Mouse (Mus musculus): ENCODE measurements around the gene Fblim1.
"Not testable (repeated sequence)": the region's sequence is repeated elsewhere in the genome, so short reads cannot be mapped to it uniquely, and the experiment has no call there.

Gene Fblim1

GRCm38 (mm10) chr4:141564660-141565059, 41.2 kb downstream of the Fblim1 start:
- no peak for DNase-seq

GRCm38 (mm10) chr4:141564209-141564608, 41.7 kb downstream of the Fblim1 start:
- no peak for DNase-seq

- no peak for DNase-seq
These were observed 43.6 kb downstream of the Fblim1 start for GRCm38 (mm10) chr4:141562281-141562680.

GRCm38 (mm10) chr4:141561331-141561919, 44.5 kb downstream of the Fblim1 start:
- DNase-seq: not testable (repeated sequence)

- DNase-seq: peak; percentile 68
These were observed 46.0 kb downstream of the Fblim1 start for GRCm38 (mm10) chr4:141559898-141560263.

GRCm38 (mm10) chr4:141559131-141559897, 46.6 kb downstream of the Fblim1 start:
- DNase-seq: peak; percentile 57

- peak; percentile 14 for DNase-seq
These were observed 47.2 kb downstream of the Fblim1 start for GRCm38 (mm10) chr4:141558658-141559057.

- not testable (repeated sequence) for DNase-seq
These were observed 49.7 kb downstream of the Fblim1 start for GRCm38 (mm10) chr4:141556163-141556562.

- not testable (repeated sequence) for DNase-seq
These were observed 51.5 kb downstream of the Fblim1 start for GRCm38 (mm10) chr4:141554255-141554865.

- no peak for DNase-seq
These were observed 53.4 kb downstream of the Fblim1 start for GRCm38 (mm10) chr4:141552484-141552883.

GRCm38 (mm10) chr4:141547299-141547698, 58.6 kb downstream of the Fblim1 start:
- no peak for DNase-seq

- DNase-seq: peak; percentile 77
These were observed 59.3 kb downstream of the Fblim1 start for GRCm38 (mm10) chr4:141546334-141547200.

GRCm38 (mm10) chr4:141545743-141546333, 60.1 kb downstream of the Fblim1 start:
- DNase-seq: peak; percentile 99

- DNase-seq: peak; percentile 50
These were observed 60.7 kb downstream of the Fblim1 start for GRCm38 (mm10) chr4:141545071-141545742.

GRCm38 (mm10) chr4:141544536-141544935, 61.4 kb downstream of the Fblim1 start:
- DNase-seq: no peak

GRCm38 (mm10) chr4:141543593-141543992, 62.3 kb downstream of the Fblim1 start:
- no peak for DNase-seq

GRCm38 (mm10) chr4:141541851-141542250, 64.0 kb downstream of the Fblim1 start:
- peak; percentile 29 for DNase-seq

GRCm38 (mm10) chr4:141540844-141541243, 65.1 kb downstream of the Fblim1 start:
- no peak for DNase-seq

GRCm38 (mm10) chr4:141539213-141539767, 66.6 kb downstream of the Fblim1 start:
- DNase-seq: no peak

GRCm38 (mm10) chr4:141538408-141539212, 67.3 kb downstream of the Fblim1 start, which contains the start of gene Spen:
Gene Spen (minus strand): TSS chr4:141538597.
- peak; percentile 91 for DNase-seq

Data from right cerebral cortex, postnatal 14 days (tissue).